Mouse (Mus musculus) thymus, adult 2 months (tissue): ENCODE data around the gene Rasl11b.

Experiments used
- CTCF ChIP-seq: fragments of 200-500 bp; IDR thresholded peaks from 2 replicates; pipeline ENCODE4 v1.5.1; 2012; ENCODE audit warnings: mild to moderate bottlenecking, control low read depth, low read length, moderate library complexity, borderline replicate concordance; ENCODE audit not compliant: control insufficient read depth, poor library complexity, insufficient read depth; ENCODE audit errors: extremely low read depth
- POLR2A ChIP-seq: fragments of 200-500 bp; IDR thresholded peaks from 2 replicates; pipeline ENCODE4 v1.6.1; 2012; ENCODE audit warnings: mild to moderate bottlenecking, low read length, control low read depth, moderate library complexity; ENCODE audit not compliant: control insufficient read depth, poor library complexity, insufficient read depth; ENCODE audit errors: extremely low read depth

- TF ChIP-seq CTCF (no peak), POLR2A (no peak)
Observed at GRCm38 (mm10) chr5:74164547-74164946, 30.5 kb upstream of the Rasl11b start.
